Mouse (Mus musculus): ENCODE data around the gene Cer1. TPM values are rescaled to one million over a fixed set of nuclear protein-coding genes. Genes with fewer than 3 reads are reported as not detected.

Gene Cer1
- total RNA-seq, 2 experiments from 2014 or later: not detected

DNA sequence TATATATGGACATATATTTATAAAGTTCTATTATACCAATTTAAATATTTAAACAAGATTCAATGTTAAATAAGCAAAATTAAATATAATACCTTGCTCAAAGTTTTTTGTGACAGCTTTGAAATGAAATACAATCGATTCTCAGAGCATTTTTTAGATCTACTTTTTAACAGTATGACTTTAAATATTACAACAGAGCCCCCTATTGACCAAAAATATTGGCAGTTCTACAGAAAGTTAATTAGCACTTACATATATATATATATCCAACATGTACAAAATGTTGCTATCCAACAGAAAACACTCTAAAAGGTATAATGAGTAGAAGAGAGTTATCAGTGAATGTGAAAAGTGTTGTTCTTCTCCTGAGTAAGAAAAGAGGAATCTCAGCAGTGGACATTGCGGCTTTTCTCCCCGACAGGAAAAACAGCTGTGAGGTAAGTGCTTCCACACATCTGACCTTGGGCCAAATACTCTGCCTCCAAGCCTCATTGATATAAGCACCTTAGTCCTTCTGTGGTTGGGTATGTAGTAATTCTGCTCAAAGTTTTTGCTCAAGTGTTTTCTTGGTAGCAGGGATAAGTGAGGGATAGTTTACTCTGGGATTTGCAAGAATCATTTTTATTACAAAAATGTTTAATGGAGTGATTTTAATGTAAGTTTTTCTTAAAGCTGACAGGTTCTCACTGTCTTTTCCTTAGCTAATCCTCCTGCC lies 47.3 kb downstream of the Cer1 start:
- DNase-seq: no peak
- intact Hi-C loops (cut with DNase I): loop anchor here (5.0 kb wide), 1 partner anchor 195 kb away; no protein-coding TSS in a partner anchor
- Histone ChIP-seq H3K4me3 (no peak overlapping the region), H3K27ac (no peak overlapping the region)
- peak; percentile 46 for TF ChIP-seq CTCF (IDR thresholded peaks at IDR 0.05)

Other genes with a start within 250 kb of the Cer1 start
- 10 to 100 TPM; 67.9 to 93.6 TPM for gene Nfib, start 179.4 kb downstream of the Cer1 start, total RNA-seq (2021)
- gene Zdhhc21, start 25.2 kb downstream of the Cer1 start, total RNA-seq (2021): 10 to 100 TPM; 10.9 to 13.9 TPM
- gene Frem1, start 167.2 kb upstream of the Cer1 start, total RNA-seq (2021): under 1 TPM; 0.38 to 0.64 TPM